Mouse (Mus musculus) megakaryocyte, embryonic 14.5 days (primary cell): ENCODE results near the gene Rnf217.

ENCODE experiments used
- FLI1 ChIP-seq: IDR thresholded peaks from 2 replicates; pipeline ENCODE4 v1.6.1; 2012; ENCODE audit warnings: low read length, inconsistent platforms, mixed read lengths
- GATA1 ChIP-seq: IDR thresholded peaks from 3 replicates; pipeline ENCODE4 v1.6.1; 2012; ENCODE audit warnings: mixed read lengths, low read length, inconsistent platforms, borderline replicate concordance

DNA sequence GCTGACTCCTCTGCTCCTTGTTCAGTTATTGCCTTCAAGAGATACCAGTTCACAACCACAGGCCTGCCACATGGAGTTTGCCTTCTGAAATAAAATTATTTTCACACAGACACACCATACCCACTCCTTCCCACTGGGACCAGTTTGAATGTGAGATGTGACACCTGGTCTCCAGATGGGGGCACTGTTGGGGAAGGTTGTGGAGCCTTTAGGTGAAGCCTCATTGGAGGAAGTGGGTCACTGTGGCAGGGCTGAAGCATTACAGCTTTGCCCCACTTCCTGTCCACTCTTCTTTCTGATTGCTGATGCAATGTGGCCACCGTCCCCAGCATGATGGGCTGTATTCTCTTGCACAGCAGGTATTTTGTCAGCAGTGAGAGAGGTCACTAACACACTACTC, 89.6 kb downstream of the Rnf217 start:
- no peak for TF ChIP-seq GATA1
- no peak for TF ChIP-seq FLI1
